Mouse (Mus musculus): Measurements from ENCODE around the gene Inha. TPM values are rescaled to one million over a fixed set of nuclear protein-coding genes. Genes with fewer than 3 reads are reported as not detected.

Gene Inha
- polyA plus RNA-seq, 1 experiment, result 0.64 TPM

GRCm38 (mm10) chr1:75492579-75493170 is 14.2 kb upstream of the Inha start:
- Histone ChIP-seq H3K79me3 (ENCODE audit: low read depth) (no peaks in the 10 kb centered on the region), H3K36me3 (ENCODE audit: control insufficient read depth, insufficient read depth) (no peaks in the 10 kb centered on the region), H3K4me3 (ENCODE audit: insufficient read depth, poor library complexity, severe bottlenecking) (no peak overlapping the region), H3ac (ENCODE audit: control insufficient read depth, insufficient read length, low read depth) (no peak overlapping the region), H3K27me3 (ENCODE audit: control insufficient read depth, insufficient read depth, insufficient read length) (no peaks in the 10 kb centered on the region), H3K79me2 (ENCODE audit: control insufficient read depth, insufficient read depth) (no peaks in the 10 kb centered on the region)
- TF ChIP-seq MYOG (IDR thresholded peaks at IDR 0.05; ENCODE audit: control insufficient read depth, extremely low read depth, insufficient read length), result no peak
- TF ChIP-seq FOSL1 (IDR thresholded peaks at IDR 0.05; ENCODE audit: insufficient read depth, low read length, poor library complexity, severe bottlenecking), result no peak
- no peak for TF ChIP-seq CEBPB (IDR thresholded peaks at IDR 0.05; ENCODE audit: low read depth)
- TF ChIP-seq CTCF (IDR thresholded peaks at IDR 0.05; ENCODE audit: control insufficient read depth, insufficient read depth, insufficient read length), result no peak
- TF ChIP-seq USF1 (IDR thresholded peaks at IDR 0.05; ENCODE audit: low read depth), result no peak
- TF ChIP-seq MAX (IDR thresholded peaks at IDR 0.05), result no peak
- TF ChIP-seq MYOD1 (IDR thresholded peaks at IDR 0.05; ENCODE audit: control insufficient read depth, insufficient read length, low read depth), result no peak

- Histone ChIP-seq H3K4me3 (ENCODE audit: insufficient read depth, poor library complexity, severe bottlenecking) (no peak overlapping the region), H3K79me3 (ENCODE audit: low read depth) (no peaks in the 10 kb centered on the region), H3K36me3 (ENCODE audit: control insufficient read depth, insufficient read depth) (no peaks in the 10 kb centered on the region), H3K79me2 (ENCODE audit: control insufficient read depth, insufficient read depth) (no peaks in the 10 kb centered on the region), H3K27me3 (ENCODE audit: control insufficient read depth, insufficient read depth, insufficient read length) (no peaks in the 10 kb centered on the region), H3ac (ENCODE audit: control insufficient read depth, insufficient read length, low read depth) (no peak overlapping the region)
- TF ChIP-seq MYOD1 (IDR thresholded peaks at IDR 0.05; ENCODE audit: control insufficient read depth, insufficient read length, low read depth), result no peak
- TF ChIP-seq CTCF (IDR thresholded peaks at IDR 0.05; ENCODE audit: control insufficient read depth, insufficient read depth, insufficient read length), result peak; percentile 7
These were observed 11.9 kb upstream of the Inha start for GRCm38 (mm10) chr1:75494878-75495548.

GRCm38 (mm10) chr1:75498897-75499296 is 8.0 kb upstream of the Inha start:
- no peaks in the 10 kb centered on the region for H3K79me3 ChIP-seq (ENCODE audit: low read depth)
- H3ac ChIP-seq (ENCODE audit: control insufficient read depth, insufficient read length, low read depth), result no peak overlapping the region
- H3K4me3 ChIP-seq (ENCODE audit: insufficient read depth, poor library complexity, severe bottlenecking), result no peak overlapping the region
- H3K79me2 ChIP-seq (ENCODE audit: control insufficient read depth, insufficient read depth), result no peaks in the 10 kb centered on the region
- H3K27me3 ChIP-seq (ENCODE audit: control insufficient read depth, insufficient read depth, insufficient read length), result no peaks in the 10 kb centered on the region
- H3K36me3 ChIP-seq (ENCODE audit: control insufficient read depth, insufficient read depth), result no peaks in the 10 kb centered on the region
- TF ChIP-seq USF1 (IDR thresholded peaks at IDR 0.05; ENCODE audit: low read depth) (no peak), FOSL1 (IDR thresholded peaks at IDR 0.05; ENCODE audit: insufficient read depth, low read length, poor library complexity, severe bottlenecking) (no peak), MYOD1 (IDR thresholded peaks at IDR 0.05; ENCODE audit: control insufficient read depth, insufficient read length, low read depth) (no peak), CEBPB (IDR thresholded peaks at IDR 0.05; ENCODE audit: low read depth) (no peak)

- no peaks in the 10 kb centered on the region for H3K36me3 ChIP-seq (ENCODE audit: control insufficient read depth, insufficient read depth)
- no peak overlapping the region for H3K4me3 ChIP-seq (ENCODE audit: insufficient read depth, poor library complexity, severe bottlenecking)
- H3K79me3 ChIP-seq (ENCODE audit: low read depth), result no peaks in the 10 kb centered on the region
- no peaks in the 10 kb centered on the region for H3K27me3 ChIP-seq (ENCODE audit: control insufficient read depth, insufficient read depth, insufficient read length)
- no peak overlapping the region for H3ac ChIP-seq (ENCODE audit: control insufficient read depth, insufficient read length, low read depth)
- H3K79me2 ChIP-seq (ENCODE audit: control insufficient read depth, insufficient read depth), result no peaks in the 10 kb centered on the region
- peak; percentile 10 for TF ChIP-seq CTCF (IDR thresholded peaks at IDR 0.05; ENCODE audit: control insufficient read depth, insufficient read depth, insufficient read length)
- TF ChIP-seq MYOG (IDR thresholded peaks at IDR 0.05; ENCODE audit: control insufficient read depth, extremely low read depth, insufficient read length), result no peak
These were observed 7.4 kb upstream of the Inha start for GRCm38 (mm10) chr1:75499441-75499840.

DNA sequence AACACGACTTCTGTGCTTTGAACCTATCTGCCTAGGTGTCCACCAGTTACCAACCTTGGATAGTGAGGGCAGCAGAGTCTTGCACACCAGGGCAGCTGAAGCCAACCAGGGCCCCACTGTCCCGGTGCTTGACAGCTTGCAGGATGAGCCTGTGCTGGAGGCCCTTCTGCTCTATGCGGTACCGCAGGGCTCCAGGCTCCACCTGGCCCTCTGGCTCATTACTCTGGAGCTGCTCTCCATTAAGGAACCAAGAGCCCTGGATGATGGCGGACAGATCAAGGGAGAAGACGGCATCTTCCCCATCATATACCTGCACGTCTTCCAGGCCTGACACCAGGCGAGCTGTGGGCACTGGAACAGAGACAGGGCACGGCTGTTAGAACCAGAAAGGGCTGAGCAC is 5.0 kb upstream of the Inha start:
- no peaks in the 10 kb centered on the region for H3K36me3 ChIP-seq (ENCODE audit: control insufficient read depth, insufficient read depth)

GRCm38 (mm10) chr1:75502945-75503650 is 3.8 kb upstream of the Inha start:
- Histone ChIP-seq H3K27me3 (ENCODE audit: control insufficient read depth, insufficient read depth, insufficient read length) (peaks cover 4% of the 10 kb centered on the region), H3K79me3 (ENCODE audit: low read depth) (no peaks in the 10 kb centered on the region), H3K79me2 (ENCODE audit: control insufficient read depth, insufficient read depth) (no peaks in the 10 kb centered on the region), H3ac (ENCODE audit: control insufficient read depth, insufficient read length, low read depth) (no peak overlapping the region), H3K36me3 (ENCODE audit: control insufficient read depth, insufficient read depth) (no peaks in the 10 kb centered on the region), H3K4me3 (ENCODE audit: insufficient read depth, poor library complexity, severe bottlenecking) (no peak overlapping the region)
- TF ChIP-seq USF1 (IDR thresholded peaks at IDR 0.05; ENCODE audit: low read depth), result no peak

More for the DNA sequence above, 5.0 kb upstream of the Inha start:
- Histone ChIP-seq H3K4me3 (ENCODE audit: insufficient read depth, poor library complexity, severe bottlenecking) (no peak overlapping the region), H3K27me3 (ENCODE audit: control insufficient read depth, insufficient read depth, insufficient read length) (peaks cover 1% of the 10 kb centered on the region), H3ac (ENCODE audit: control insufficient read depth, insufficient read length, low read depth) (no peak overlapping the region), H3K79me2 (ENCODE audit: control insufficient read depth, insufficient read depth) (no peaks in the 10 kb centered on the region), H3K79me3 (ENCODE audit: low read depth) (no peaks in the 10 kb centered on the region)
- TF ChIP-seq USF1 (IDR thresholded peaks at IDR 0.05; ENCODE audit: low read depth), result no peak
- no peak for TF ChIP-seq CEBPB (IDR thresholded peaks at IDR 0.05; ENCODE audit: low read depth)
- no peak for TF ChIP-seq FOSL1 (IDR thresholded peaks at IDR 0.05; ENCODE audit: insufficient read depth, low read length, poor library complexity, severe bottlenecking)
- no peak for TF ChIP-seq MYOG (IDR thresholded peaks at IDR 0.05; ENCODE audit: control insufficient read depth, extremely low read depth, insufficient read length)
- no peak for TF ChIP-seq CTCF (IDR thresholded peaks at IDR 0.05; ENCODE audit: control insufficient read depth, insufficient read depth, insufficient read length)
- no peak for TF ChIP-seq MAX (IDR thresholded peaks at IDR 0.05)
- TF ChIP-seq MYOD1 (IDR thresholded peaks at IDR 0.05; ENCODE audit: control insufficient read depth, insufficient read length, low read depth), result no peak

Data from C2C12 (cell line).